Mouse (Mus musculus): ENCODE data around the gene Sgms1. TPM values are rescaled to one million over a fixed set of nuclear protein-coding genes. Genes with fewer than 3 reads are reported as not detected.
"Not testable (repeated sequence)": the region's sequence is repeated elsewhere in the genome, so short reads cannot be mapped to it uniquely, and the experiment has no call there.

The Sgms1 gene
- total RNA-seq, 2 experiments from 2014 or later = 108 to 157 TPM

- no peak for ATAC-seq (replicated peaks; ENCODE audit: low FRiP score, poor library complexity, severe bottlenecking)
These were observed 215.9 kb downstream of the Sgms1 start for GRCm38 (mm10) chr19:32173522-32174184.

GRCm38 (mm10) chr19:32172511-32172981 lies 217.0 kb downstream of the Sgms1 start:
- ATAC-seq (replicated peaks; ENCODE audit: low FRiP score, poor library complexity, severe bottlenecking) = peak; percentile 75

GRCm38 (mm10) chr19:32171981-32172380 lies 217.5 kb downstream of the Sgms1 start:
- no peak for ATAC-seq (replicated peaks; ENCODE audit: low FRiP score, poor library complexity, severe bottlenecking)

- peak; percentile 74; the same call in 1 of the 2 replicates for ATAC-seq (replicated peaks; ENCODE audit: low FRiP score, poor library complexity, severe bottlenecking)
These were observed 219.6 kb downstream of the Sgms1 start for GRCm38 (mm10) chr19:32169634-32170540.

- no peak for ATAC-seq (replicated peaks; ENCODE audit: low FRiP score, poor library complexity, severe bottlenecking)
These were observed 221.5 kb downstream of the Sgms1 start for GRCm38 (mm10) chr19:32168031-32168430.

- ATAC-seq (replicated peaks; ENCODE audit: low FRiP score, poor library complexity, severe bottlenecking) = no peak
These were observed 222.5 kb downstream of the Sgms1 start for GRCm38 (mm10) chr19:32166823-32167605.

GRCm38 (mm10) chr19:32165711-32166110 lies 223.8 kb downstream of the Sgms1 start:
- no peak for ATAC-seq (replicated peaks; ENCODE audit: low FRiP score, poor library complexity, severe bottlenecking)

- no peak for ATAC-seq (replicated peaks; ENCODE audit: low FRiP score, poor library complexity, severe bottlenecking)
These were observed 225.4 kb downstream of the Sgms1 start for GRCm38 (mm10) chr19:32164128-32164527.

- ATAC-seq (replicated peaks; ENCODE audit: low FRiP score, poor library complexity, severe bottlenecking) = no peak
These were observed 229.6 kb downstream of the Sgms1 start for GRCm38 (mm10) chr19:32159944-32160343.

- ATAC-seq (replicated peaks; ENCODE audit: low FRiP score, poor library complexity, severe bottlenecking) = no peak
These were observed 230.3 kb downstream of the Sgms1 start for GRCm38 (mm10) chr19:32159168-32159567.

- peak; percentile 60; the same call in 1 of the 2 replicates for ATAC-seq (replicated peaks; ENCODE audit: low FRiP score, poor library complexity, severe bottlenecking)
These were observed 232.5 kb downstream of the Sgms1 start for GRCm38 (mm10) chr19:32157045-32157444.

GRCm38 (mm10) chr19:32152529-32152928 lies 237.0 kb downstream of the Sgms1 start:
- ATAC-seq (replicated peaks; ENCODE audit: low FRiP score, poor library complexity, severe bottlenecking) = no peak

- no peak for ATAC-seq (replicated peaks; ENCODE audit: low FRiP score, poor library complexity, severe bottlenecking)
These were observed 240.8 kb downstream of the Sgms1 start for GRCm38 (mm10) chr19:32148710-32149109.

GRCm38 (mm10) chr19:32142383-32142782 lies 247.1 kb downstream of the Sgms1 start:
- ATAC-seq (replicated peaks; ENCODE audit: low FRiP score, poor library complexity, severe bottlenecking) = no peak

GRCm38 (mm10) chr19:32138361-32139088 lies 251.0 kb downstream of the Sgms1 start:
- no peak for ATAC-seq (replicated peaks; ENCODE audit: low FRiP score, poor library complexity, severe bottlenecking)

- ATAC-seq (replicated peaks; ENCODE audit: low FRiP score, poor library complexity, severe bottlenecking) = no peak
These were observed 251.6 kb downstream of the Sgms1 start for GRCm38 (mm10) chr19:32137904-32138303.

GRCm38 (mm10) chr19:32136888-32137625 lies 252.5 kb downstream of the Sgms1 start:
- no peak for ATAC-seq (replicated peaks; ENCODE audit: low FRiP score, poor library complexity, severe bottlenecking)

- not testable (repeated sequence) for ATAC-seq (replicated peaks; ENCODE audit: low FRiP score, poor library complexity, severe bottlenecking)
These were observed 257.6 kb downstream of the Sgms1 start for GRCm38 (mm10) chr19:32131707-32132488.

Data from erythroid progenitor cell, adult 5-6 weeks (primary cell).